Mouse (Mus musculus): ENCODE data around the gene Kmt5a. TPM values are rescaled to one million over a fixed set of nuclear protein-coding genes. Genes with fewer than 3 reads are reported as not detected.

Gene Kmt5a
- polyA plus RNA-seq, 1 experiment from 2014 or later = 41.6 TPM

DNA sequence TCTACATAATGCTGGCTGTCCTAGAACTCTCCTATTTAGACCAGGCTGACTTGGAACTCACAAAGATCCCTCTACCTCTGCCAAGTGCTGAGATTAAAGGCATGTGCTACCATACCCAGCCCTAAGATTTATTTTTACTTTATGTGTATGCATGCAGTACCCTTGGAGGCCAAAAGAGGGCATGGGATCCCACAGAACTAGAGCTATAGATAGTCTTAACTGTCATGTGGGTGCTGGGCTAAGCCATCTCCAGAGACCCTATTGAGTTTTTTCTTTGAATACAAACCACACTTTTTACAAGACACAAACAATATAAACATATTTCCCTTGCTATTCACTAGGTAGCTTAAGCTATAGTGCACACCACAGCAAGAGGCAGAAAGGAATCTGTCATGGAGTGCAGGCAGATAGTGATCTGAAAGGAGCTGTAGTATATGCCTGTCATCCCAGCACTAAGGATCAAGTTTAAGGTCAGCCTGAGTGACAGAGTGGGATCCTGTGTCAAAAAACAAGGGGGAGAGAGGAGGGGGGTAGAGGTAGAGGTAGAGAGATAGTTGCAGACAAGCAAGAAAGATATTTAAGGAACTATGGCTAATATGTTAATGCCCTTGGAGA lies 7.2 kb upstream of the Kmt5a start:
- no peaks in the 10 kb centered on the region for H3K36me3 ChIP-seq (replicated peaks)
- 0 out of 2 replicates have a peak, but pooled peaks cover 3% of the 10 kb centered on the region for H3K4me1 ChIP-seq
- no peak overlapping the region for H3K4me3 ChIP-seq
- DNase-seq (ENCODE audit: extremely low spot score, low spot score) = no peak
- no peaks in the 10 kb centered on the region for H3K9me3 ChIP-seq
- no peak overlapping the region for H3K27ac ChIP-seq
- H3K27me3 ChIP-seq (ENCODE audit: poor library complexity, severe bottlenecking) = no peaks in the 10 kb centered on the region

GRCm38 (mm10) chr5:124433048-124433447 lies 6.7 kb upstream of the Kmt5a start:
- Histone ChIP-seq H3K27me3 (ENCODE audit: poor library complexity, severe bottlenecking) (no peaks in the 10 kb centered on the region), H3K4me1 (0 out of 2 replicates have a peak, but pooled peaks cover 3% of the 10 kb centered on the region), H3K9me3 (no peaks in the 10 kb centered on the region), H3K36me3 (replicated peaks) (no peaks in the 10 kb centered on the region), H3K4me3 (no peak overlapping the region), H3K27ac (no peak overlapping the region)
- no peak for DNase-seq (ENCODE audit: extremely low spot score, low spot score)
- 81% methylated on average over 2 of the region's 2 CpGs for WGBS

DNA sequence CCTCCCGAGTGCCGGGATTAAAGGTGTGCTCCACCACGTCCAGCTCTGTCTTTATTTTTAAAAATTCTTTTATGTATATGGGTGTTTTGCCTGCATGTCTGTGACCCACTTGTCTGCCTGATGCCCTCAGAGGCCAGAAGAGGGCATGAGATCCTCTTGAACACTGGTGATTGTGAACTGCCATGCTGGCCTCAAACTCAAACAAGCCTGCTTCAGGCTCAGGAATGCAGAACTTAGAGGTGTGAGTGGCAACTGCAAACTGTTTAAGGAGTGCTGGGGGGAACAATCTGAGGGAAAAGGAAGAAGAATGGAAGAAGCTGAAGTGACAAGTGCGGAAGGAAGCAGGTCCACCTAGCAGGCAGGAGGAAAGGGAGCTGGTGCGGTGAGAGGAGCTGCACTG lies 1.5 kb upstream of the Kmt5a start:
- DNase-seq (ENCODE audit: extremely low spot score, low spot score) = no peak
- whole genome bisulfite sequencing = 95% methylated on average over 5 of the region's 5 CpGs
- Histone ChIP-seq H3K4me3 (no peak overlapping the region; the same call in 1 of the 2 replicates), H3K4me1 (peaks cover 19% of the 10 kb centered on the region), H3K36me3 (replicated peaks) (peaks cover 9% of the 10 kb centered on the region), H3K9me3 (no peaks in the 10 kb centered on the region), H3K27me3 (ENCODE audit: poor library complexity, severe bottlenecking) (no peaks in the 10 kb centered on the region), H3K27ac (0 out of 2 replicates have a peak overlapping the region, but pooled peaks have one; percentile 95)

GRCm38 (mm10) chr5:124438746-124439145 lies 984 bp upstream of the Kmt5a start:
- WGBS = 66% methylated on average over 5 of the region's 5 CpGs
- peak overlapping the region; percentile 77 for H3K4me3 ChIP-seq
- DNase-seq (ENCODE audit: extremely low spot score, low spot score) = no peak
- no peaks in the 10 kb centered on the region for H3K9me3 ChIP-seq
- H3K27ac ChIP-seq = peak overlapping the region; percentile 95
- H3K4me1 ChIP-seq = peaks cover 19% of the 10 kb centered on the region
- H3K36me3 ChIP-seq (replicated peaks) = peaks cover 9% of the 10 kb centered on the region
- H3K27me3 ChIP-seq (ENCODE audit: poor library complexity, severe bottlenecking) = no peaks in the 10 kb centered on the region

GRCm38 (mm10) chr5:124440094-124440701 lies 468 bp downstream of the Kmt5a start:
- no peak for DNase-seq (ENCODE audit: extremely low spot score, low spot score)
- Histone ChIP-seq H3K4me1 (peaks cover 28% of the 10 kb centered on the region), H3K27me3 (ENCODE audit: poor library complexity, severe bottlenecking) (no peaks in the 10 kb centered on the region), H3K9me3 (no peaks in the 10 kb centered on the region), H3K36me3 (replicated peaks) (peaks cover 9% of the 10 kb centered on the region), H3K4me3 (peak overlapping the region; percentile 77), H3K27ac (peak overlapping the region; percentile 95)
- under 1% methylated on average over 30 of the region's 30 CpGs for WGBS

DNA sequence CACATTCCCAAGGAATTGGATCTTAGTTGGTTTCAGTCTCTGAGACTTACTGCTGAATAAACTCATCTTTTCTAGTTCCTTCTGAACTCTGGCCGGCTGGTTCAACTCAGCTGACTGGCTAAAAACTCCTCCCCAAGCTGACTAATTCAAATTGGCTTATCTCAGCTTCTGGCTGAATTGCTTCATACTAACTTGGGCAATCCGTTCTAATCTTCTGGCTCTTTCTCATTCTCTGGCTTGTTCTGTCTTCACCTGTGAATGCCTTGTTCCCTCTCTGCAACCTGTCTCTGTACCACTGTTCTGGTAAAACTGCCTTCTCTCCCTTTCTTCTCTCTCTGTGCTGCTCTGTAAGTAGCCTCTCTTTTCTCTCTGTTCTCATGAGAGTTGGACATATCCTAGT lies 2.9 kb downstream of the Kmt5a start:
- H3K27ac ChIP-seq = no peak overlapping the region
- no peaks in the 10 kb centered on the region for H3K9me3 ChIP-seq
- WGBS = 91% methylated on average over 2 of the region's 2 CpGs
- no peak for DNase-seq (ENCODE audit: extremely low spot score, low spot score)
- no peak overlapping the region for H3K4me3 ChIP-seq
- no peaks in the 10 kb centered on the region for H3K27me3 ChIP-seq (ENCODE audit: poor library complexity, severe bottlenecking)
- peaks cover 45% of the 10 kb centered on the region for H3K4me1 ChIP-seq
- H3K36me3 ChIP-seq (replicated peaks) = peaks cover 22% of the 10 kb centered on the region

- Histone ChIP-seq H3K4me1 (peaks cover 47% of the 10 kb centered on the region), H3K9me3 (no peaks in the 10 kb centered on the region), H3K4me3 (peak overlapping the region; percentile 96), H3K27me3 (ENCODE audit: poor library complexity, severe bottlenecking) (no peaks in the 10 kb centered on the region), H3K36me3 (replicated peaks) (peaks cover 37% of the 10 kb centered on the region), H3K27ac (no peak overlapping the region)
- WGBS = 71% methylated on average over 3 of the region's 3 CpGs
- DNase-seq (ENCODE audit: extremely low spot score, low spot score) = no peak
Observed at GRCm38 (mm10) chr5:124444208-124444607, 4.5 kb downstream of the Kmt5a start.

DNA sequence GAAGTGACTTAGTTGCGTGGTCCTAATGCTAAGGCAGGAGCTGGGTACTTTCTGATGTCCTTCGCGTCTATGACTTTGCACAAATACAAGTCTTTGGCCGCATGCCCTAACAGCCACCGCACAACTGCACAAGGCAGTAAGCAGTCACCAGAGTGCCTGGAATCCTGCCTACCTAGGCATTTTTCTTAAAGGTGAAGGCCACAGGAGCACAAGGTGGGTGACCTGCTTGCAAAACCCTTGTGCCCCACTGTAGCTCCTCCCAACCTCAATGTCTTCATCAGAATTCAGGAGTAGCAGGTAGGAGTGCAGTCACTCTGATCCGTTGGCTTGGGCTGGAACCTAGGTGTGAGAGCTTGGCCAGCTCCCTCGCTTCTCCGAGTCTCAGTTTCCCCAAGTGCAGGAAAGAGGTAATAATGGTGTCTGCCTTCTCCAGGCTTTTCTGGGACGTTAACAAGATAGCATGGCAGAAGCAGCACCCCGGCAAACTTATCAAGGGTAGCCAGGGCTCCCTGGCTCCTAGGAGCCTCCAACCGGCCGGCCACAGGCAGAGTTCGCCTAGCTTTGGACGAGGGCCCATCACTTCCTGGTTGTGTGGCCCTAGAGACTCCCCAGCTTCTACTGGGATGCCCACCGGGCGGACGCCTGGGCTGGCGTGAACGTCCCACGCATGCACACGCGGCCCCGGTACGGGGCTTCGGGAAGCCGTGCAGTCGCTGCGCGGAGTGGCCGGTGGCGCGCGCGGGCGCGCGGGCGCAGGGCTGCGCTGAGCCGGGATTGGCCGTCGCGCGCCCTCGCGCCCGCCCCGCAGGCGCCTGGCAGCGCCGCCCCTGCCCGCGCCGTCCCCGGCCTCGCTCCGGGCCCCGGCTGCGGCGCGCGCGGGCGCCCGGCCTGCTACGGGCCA lies 5.2 kb downstream of the Kmt5a start:
- DNase-seq (ENCODE audit: extremely low spot score, low spot score) = peak; percentile 63
- peaks cover 47% of the 10 kb centered on the region for H3K4me1 ChIP-seq
- peak overlapping the region; percentile 96 for H3K4me3 ChIP-seq
- peaks cover 44% of the 10 kb centered on the region for H3K36me3 ChIP-seq (replicated peaks)
- 12% methylated on average over 66 of the region's 66 CpGs for WGBS
- H3K27ac ChIP-seq = peak overlapping the region; percentile 96
- no peaks in the 10 kb centered on the region for H3K9me3 ChIP-seq
- H3K27me3 ChIP-seq (ENCODE audit: poor library complexity, severe bottlenecking) = no peaks in the 10 kb centered on the region

DNA sequence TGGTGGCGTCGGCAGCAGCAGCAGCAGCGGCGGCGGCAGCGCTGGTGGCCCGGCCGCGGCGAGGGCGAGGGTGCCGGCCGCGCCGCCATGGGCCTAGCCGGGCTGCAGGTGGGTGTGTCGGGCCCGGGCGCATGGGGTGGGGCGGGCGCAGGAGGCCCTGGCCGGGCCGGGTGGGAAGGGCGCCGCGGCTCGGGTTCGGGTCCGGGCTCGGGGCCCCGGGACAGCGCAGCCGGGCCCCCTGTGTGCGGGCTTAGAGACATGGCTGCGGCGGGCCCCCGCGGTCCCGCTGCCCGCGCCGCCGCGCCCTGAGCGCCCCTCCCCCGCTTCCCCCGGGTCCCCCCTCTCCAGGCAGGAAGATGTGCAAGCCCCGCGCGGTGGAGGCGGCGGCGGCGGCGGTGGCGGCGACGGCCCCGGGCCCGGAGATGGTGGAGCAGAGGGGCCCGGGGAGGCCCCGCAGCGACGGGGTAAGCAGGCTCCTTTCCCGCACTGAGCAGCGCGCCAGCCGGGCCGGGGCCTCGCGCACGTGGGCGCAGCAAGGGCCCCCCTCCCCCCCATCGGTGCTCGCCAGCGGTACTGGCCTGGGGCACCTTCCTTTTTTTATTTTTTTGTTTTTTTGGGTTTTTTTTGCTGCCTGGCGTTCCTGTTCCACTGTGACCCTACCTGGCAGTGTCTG lies 6.0 kb downstream of the Kmt5a start:
- Histone ChIP-seq H3K9me3 (no peaks in the 10 kb centered on the region), H3K27me3 (ENCODE audit: poor library complexity, severe bottlenecking) (no peaks in the 10 kb centered on the region), H3K4me3 (peak overlapping the region; percentile 96), H3K27ac (peak overlapping the region; percentile 96), H3K4me1 (peaks cover 48% of the 10 kb centered on the region), H3K36me3 (replicated peaks) (peaks cover 53% of the 10 kb centered on the region)
- WGBS = 2% methylated on average over 75 of the region's 77 CpGs
- peak; percentile 44 for DNase-seq (ENCODE audit: extremely low spot score, low spot score)

DNA sequence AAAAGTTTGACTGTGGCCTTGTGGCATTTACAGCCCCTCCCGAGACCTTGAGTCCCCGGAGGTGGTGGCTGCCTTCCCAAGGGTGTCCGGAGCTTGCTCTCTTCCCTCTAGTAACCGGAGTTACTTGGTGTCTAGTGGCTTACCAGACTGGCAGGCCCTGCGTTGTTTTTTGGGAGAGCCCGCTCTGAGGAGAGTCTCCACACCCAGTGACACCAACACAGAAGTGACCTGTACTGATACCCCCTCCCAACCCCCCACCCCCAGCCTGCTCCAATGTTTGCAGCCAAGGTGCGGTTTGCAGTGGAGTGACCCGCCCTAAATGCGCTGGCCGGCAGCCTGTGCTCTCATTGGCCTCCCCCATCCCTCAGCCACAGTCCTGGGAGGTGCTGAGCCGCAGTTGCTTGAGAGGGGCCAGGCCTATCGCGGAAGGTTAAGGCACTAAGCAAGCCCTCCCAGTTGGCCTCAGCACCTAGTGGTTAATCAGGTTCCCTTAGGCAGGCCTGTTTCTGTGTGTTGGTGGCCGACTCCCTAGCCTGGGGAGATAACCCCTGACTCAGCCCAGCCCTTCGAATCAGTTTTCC lies 6.7 kb downstream of the Kmt5a start:
- H3K9me3 ChIP-seq = no peaks in the 10 kb centered on the region
- WGBS = 3% methylated on average over 15 of the region's 15 CpGs
- H3K36me3 ChIP-seq (replicated peaks) = peaks cover 59% of the 10 kb centered on the region
- no peaks in the 10 kb centered on the region for H3K27me3 ChIP-seq (ENCODE audit: poor library complexity, severe bottlenecking)
- DNase-seq (ENCODE audit: extremely low spot score, low spot score) = peak; percentile 72
- peak overlapping the region; percentile 96 for H3K4me3 ChIP-seq
- peaks cover 47% of the 10 kb centered on the region for H3K4me1 ChIP-seq
- peak overlapping the region; percentile 96 for H3K27ac ChIP-seq

DNA sequence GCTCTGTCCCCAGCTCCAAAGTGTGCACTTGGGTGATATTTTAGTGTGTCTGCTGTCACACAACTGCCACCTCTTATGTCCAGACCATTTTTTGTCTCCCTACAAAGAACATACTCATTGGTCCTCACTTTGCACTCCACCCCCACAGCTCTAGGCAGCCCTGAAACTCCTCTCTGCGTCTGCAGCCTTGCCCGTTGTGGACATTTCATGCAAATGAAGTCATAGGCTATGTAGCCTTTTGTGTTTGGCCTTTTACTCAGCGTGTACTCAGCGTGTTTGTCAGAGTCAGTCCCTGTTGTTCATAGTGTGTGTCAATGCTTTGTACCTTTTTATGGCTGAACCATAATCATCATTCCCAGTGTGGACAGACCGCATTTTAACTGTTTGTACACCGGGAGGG lies 9.8 kb downstream of the Kmt5a start:
- DNase-seq (ENCODE audit: extremely low spot score, low spot score) = no peak
- Histone ChIP-seq H3K4me1 (peaks cover 45% of the 10 kb centered on the region), H3K9me3 (no peaks in the 10 kb centered on the region), H3K36me3 (replicated peaks) (peaks cover 81% of the 10 kb centered on the region), H3K27ac (no peak overlapping the region), H3K27me3 (ENCODE audit: poor library complexity, severe bottlenecking) (no peaks in the 10 kb centered on the region), H3K4me3 (no peak overlapping the region)
- 92% methylated on average over 6 of the region's 6 CpGs for WGBS

GRCm38 (mm10) chr5:124450051-124450450 lies 10.3 kb downstream of the Kmt5a start:
- DNase-seq (ENCODE audit: extremely low spot score, low spot score) = no peak
- Histone ChIP-seq H3K4me1 (peaks cover 39% of the 10 kb centered on the region), H3K27me3 (ENCODE audit: poor library complexity, severe bottlenecking) (no peaks in the 10 kb centered on the region), H3K27ac (no peak overlapping the region), H3K9me3 (no peaks in the 10 kb centered on the region), H3K36me3 (replicated peaks) (peaks cover 87% of the 10 kb centered on the region), H3K4me3 (no peak overlapping the region)
- 90% methylated on average over 7 of the region's 7 CpGs for WGBS

All from forebrain, embryonic 10.5 days (tissue).